Mouse (Mus musculus) embryonic facial prominence, embryonic 11.5 days (tissue): ENCODE measurements at regions not wholly inside any gene's neighbourhood (a gene's known extent, or its start where the extent isn't known, plus 50 kb on each side); places are given as distances from the start of the nearest gene placed in this dataset.

ENCODE experiments used
- ATAC-seq: fragments of 200-750 bp; cut with Nextera tagmentation; replicated peaks from 2 replicates; pipeline ENCODE4 v1.8.0; 2017; ENCODE audit warnings: low read depth; ENCODE audit not compliant: insufficient number of reproducible peaks, low FRiP score, low TSS enrichment
- DNase-seq: peaks from one replicate; pipeline ENCODE4 v3.0.0-alpha.2; 2015; ENCODE audit warnings: low spot score
- H3K27ac ChIP-seq: fragments of 300-500 bp; sonication (generic); replicated peaks from 2 replicates; pipeline ENCODE4 v1.5.1; 2014; ENCODE audit warnings: mild to moderate bottlenecking, low read depth, low read length, control low read depth
- H3K27me3 ChIP-seq: fragments of 300-500 bp; sonication (generic); 2 replicates; pipeline ENCODE4 v1.6.1; 2014; ENCODE audit warnings: mild to moderate bottlenecking, low read length, moderate library complexity, mixed read lengths; ENCODE audit not compliant: control insufficient read depth, insufficient read depth
- H3K36me3 ChIP-seq: fragments of 300-500 bp; sonication (generic); replicated peaks from 2 replicates; pipeline ENCODE4 v1.6.1; 2014; ENCODE audit warnings: low read depth, mild to moderate bottlenecking, low read length, moderate library complexity, mixed read lengths; ENCODE audit not compliant: control insufficient read depth, insufficient read depth
- H3K4me1 ChIP-seq: fragments of 300-500 bp; sonication (generic); 2 replicates; pipeline ENCODE4 v1.6.1; 2014; ENCODE audit warnings: low read length, mixed read lengths; ENCODE audit not compliant: control insufficient read depth, insufficient read depth
- H3K4me2 ChIP-seq: fragments of 300-500 bp; sonication (generic); 2 replicates; pipeline ENCODE4 v1.6.1; 2014; ENCODE audit warnings: low read depth, mild to moderate bottlenecking, control low read depth, low read length, moderate library complexity
- H3K4me3 ChIP-seq: fragments of 300-500 bp; sonication (generic); 2 replicates; pipeline ENCODE4 v1.5.1; 2014; ENCODE audit warnings: low read depth, low read length, control low read depth
- H3K9ac ChIP-seq: fragments of 300-500 bp; sonication (generic); replicated peaks from 2 replicates; pipeline ENCODE4 v1.6.1; 2014; ENCODE audit warnings: mild to moderate bottlenecking, control low read depth, low read length
- H3K9me3 ChIP-seq: fragments of 300-500 bp; sonication (generic); replicated peaks from 2 replicates; pipeline ENCODE4 v1.6.1; 2016; ENCODE audit warnings: mild to moderate bottlenecking, low read length, inconsistent platforms, mixed read lengths; ENCODE audit not compliant: control insufficient read depth
- WGBS: fragments of 180-500 bp; shearing (Covaris S2); extraction: QIAGEN DNeasy Blood & Tissue Kit; methylation state at CpG from one replicate; pipeline ENCODE4 v1.1.7; 2014; 5-methylcytosine and 5-hydroxymethylcytosine counted together

- H3K4me2 ChIP-seq = no peak overlapping the region
- no peak overlapping the region for H3K9ac ChIP-seq
- DNase-seq = no peak
- H3K4me1 ChIP-seq = peaks cover 3% of the 10 kb centered on the region; the same call in 1 of the 2 replicates
- no peaks in the 10 kb centered on the region for H3K27me3 ChIP-seq
- no peaks in the 10 kb centered on the region for H3K9me3 ChIP-seq
- H3K4me3 ChIP-seq = no peak overlapping the region
- 84% methylated on average over 9 of the region's 9 CpGs for WGBS
- H3K36me3 ChIP-seq = no peaks in the 10 kb centered on the region
- ATAC-seq = no peak
- no peak overlapping the region for H3K27ac ChIP-seq
Observed at GRCm38 (mm10) chr2:166380854-166381253, 225.4 kb upstream of the Sulf2 start.

DNA sequence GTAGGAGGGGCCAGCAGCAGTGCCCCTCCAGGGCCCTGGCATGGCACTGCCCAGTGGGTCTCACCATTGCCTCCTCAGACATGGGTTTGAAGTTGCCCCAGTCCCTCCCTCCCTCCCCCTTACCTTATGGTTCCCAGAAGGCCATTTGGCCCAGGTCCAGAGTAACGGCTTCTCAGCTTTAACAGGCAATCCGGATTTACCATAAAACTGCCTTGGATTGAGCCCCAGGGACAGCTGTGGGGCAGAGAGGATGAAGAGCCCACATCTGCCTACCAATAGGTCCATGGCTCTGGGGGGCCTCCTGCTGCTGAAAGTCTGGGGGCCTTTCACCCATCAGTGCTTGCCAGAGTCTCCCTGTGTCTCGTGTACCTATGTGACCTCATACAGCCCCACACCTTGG is 222.9 kb upstream of the Sulf2 start:
- H3K4me2 ChIP-seq = no peak overlapping the region
- 63% methylated on average over 3 of the region's 3 CpGs for WGBS
- no peaks in the 10 kb centered on the region for H3K4me1 ChIP-seq
- no peak overlapping the region for H3K4me3 ChIP-seq
- no peak overlapping the region for H3K9ac ChIP-seq
- DNase-seq (no peak), ATAC-seq (no peak)
- no peaks in the 10 kb centered on the region for H3K36me3 ChIP-seq
- no peak overlapping the region for H3K27ac ChIP-seq
- no peaks in the 10 kb centered on the region for H3K27me3 ChIP-seq
- no peaks in the 10 kb centered on the region for H3K9me3 ChIP-seq

- 37% methylated on average over 3 of the region's 3 CpGs for WGBS
- H3K36me3 ChIP-seq = no peaks in the 10 kb centered on the region
- H3K4me2 ChIP-seq = no peak overlapping the region
- no peaks in the 10 kb centered on the region for H3K9me3 ChIP-seq
- DNase-seq (peak; percentile 41), ATAC-seq (peak; percentile 75)
- H3K9ac ChIP-seq = no peak overlapping the region
- no peaks in the 10 kb centered on the region for H3K27me3 ChIP-seq
- no peaks in the 10 kb centered on the region for H3K4me1 ChIP-seq
- H3K4me3 ChIP-seq = no peak overlapping the region
- no peak overlapping the region for H3K27ac ChIP-seq
Observed at GRCm38 (mm10) chr2:166377329-166377728, 221.9 kb upstream of the Sulf2 start.

DNA sequence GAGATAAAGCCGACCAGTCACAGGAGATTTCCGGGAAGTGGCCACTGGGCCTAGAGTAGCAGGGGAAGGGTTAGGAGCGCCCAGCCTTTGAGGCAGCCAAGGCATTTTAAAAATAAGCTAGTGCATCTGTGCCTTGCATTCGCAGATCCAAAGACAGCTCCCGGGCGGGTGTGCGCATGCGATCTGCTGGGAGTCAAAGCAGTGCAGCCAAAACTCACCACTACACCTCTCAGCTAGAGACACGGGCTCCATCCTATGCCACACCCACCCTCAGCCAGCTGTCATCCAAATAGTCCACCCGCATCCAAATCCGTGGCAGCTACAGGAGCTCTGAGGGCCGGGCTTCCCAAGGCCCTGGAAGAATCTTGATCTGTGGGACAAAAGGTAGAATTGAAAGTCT is 220.2 kb upstream of the Sulf2 start:
- Histone ChIP-seq H3K36me3 (no peaks in the 10 kb centered on the region), H3K27ac (no peak overlapping the region), H3K4me2 (no peak overlapping the region), H3K4me1 (no peaks in the 10 kb centered on the region), H3K4me3 (no peak overlapping the region), H3K9ac (no peak overlapping the region), H3K27me3 (no peaks in the 10 kb centered on the region), H3K9me3 (no peaks in the 10 kb centered on the region)
- ATAC-seq = no peak
- WGBS = 90% methylated on average over 12 of the region's 12 CpGs
- no peak for DNase-seq

DNA sequence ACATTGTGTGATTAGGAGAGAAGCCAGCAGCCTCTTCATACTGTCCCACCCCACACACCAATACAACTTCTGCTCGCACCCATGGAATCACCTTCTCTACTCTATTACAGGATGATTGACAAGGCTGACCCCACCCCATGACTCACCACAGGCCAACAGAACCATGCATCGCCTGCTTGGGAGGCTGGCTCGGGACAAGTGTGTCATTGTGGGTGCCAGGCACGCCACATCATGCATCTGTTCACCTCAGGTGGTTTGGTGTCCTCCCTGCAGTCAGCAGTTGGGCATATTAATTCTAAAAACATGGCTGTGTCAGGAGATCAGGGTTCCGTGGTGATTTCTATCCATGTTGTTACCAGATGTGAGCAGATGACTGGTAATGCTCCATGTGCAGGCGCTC is 215.3 kb upstream of the Sulf2 start:
- ATAC-seq = no peak

DNA sequence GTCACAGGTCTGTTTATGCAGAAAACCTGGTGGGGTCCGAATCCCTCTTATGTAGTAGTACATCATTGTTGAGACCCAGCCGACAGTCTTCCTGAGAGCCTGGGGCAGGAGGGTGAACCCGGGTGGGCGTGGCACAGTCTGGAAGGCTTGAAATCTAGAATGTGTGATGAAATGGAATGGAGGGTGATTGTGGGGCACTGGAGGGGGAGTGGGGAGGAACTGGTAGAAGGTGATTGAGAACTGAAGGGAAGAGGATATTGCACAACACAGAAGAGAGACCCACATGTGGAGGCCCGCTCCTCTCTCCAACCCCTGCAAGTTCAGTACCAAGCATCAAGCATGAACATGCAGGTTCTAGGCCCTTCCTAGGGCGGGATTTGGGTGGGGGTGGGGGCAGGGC is 206.2 kb upstream of the Sulf2 start:
- Histone ChIP-seq H3K27ac (no peak overlapping the region), H3K4me3 (no peak overlapping the region), H3K4me1 (peaks cover 4% of the 10 kb centered on the region), H3K9ac (no peak overlapping the region), H3K36me3 (no peaks in the 10 kb centered on the region), H3K9me3 (no peaks in the 10 kb centered on the region), H3K4me2 (no peak overlapping the region), H3K27me3 (no peaks in the 10 kb centered on the region)
- ATAC-seq = no peak
- 83% methylated on average over 6 of the region's 6 CpGs for WGBS
- no peak for DNase-seq

More for the DNA sequence above, 215.3 kb upstream of the Sulf2 start:
- Histone ChIP-seq H3K27me3 (no peaks in the 10 kb centered on the region), H3K4me2 (no peak overlapping the region), H3K36me3 (no peaks in the 10 kb centered on the region), H3K27ac (no peak overlapping the region), H3K4me1 (no peaks in the 10 kb centered on the region), H3K9ac (no peak overlapping the region), H3K9me3 (no peaks in the 10 kb centered on the region), H3K4me3 (no peak overlapping the region)
- no peak for DNase-seq
- 80% methylated on average over 6 of the region's 6 CpGs for WGBS

- Histone ChIP-seq H3K36me3 (no peaks in the 10 kb centered on the region), H3K27me3 (no peaks in the 10 kb centered on the region), H3K27ac (no peak overlapping the region), H3K4me2 (no peak overlapping the region), H3K9ac (no peak overlapping the region), H3K9me3 (no peaks in the 10 kb centered on the region), H3K4me3 (no peak overlapping the region), H3K4me1 (peaks cover 4% of the 10 kb centered on the region)
- no peak for DNase-seq
- ATAC-seq = no peak
- 72% methylated on average over 3 of the region's 3 CpGs for WGBS
Observed at GRCm38 (mm10) chr2:166360786-166361185, 205.3 kb upstream of the Sulf2 start.

GRCm38 (mm10) chr2:166359995-166360394 is 204.5 kb upstream of the Sulf2 start:
- no peak for ATAC-seq
- no peaks in the 10 kb centered on the region for H3K27me3 ChIP-seq
- no peaks in the 10 kb centered on the region for H3K36me3 ChIP-seq
- no peak overlapping the region for H3K4me2 ChIP-seq
- H3K4me1 ChIP-seq = peaks cover 4% of the 10 kb centered on the region
- no peak overlapping the region for H3K9ac ChIP-seq
- WGBS = 70% methylated on average over 13 of the region's 13 CpGs
- DNase-seq = no peak
- H3K4me3 ChIP-seq = no peak overlapping the region
- no peaks in the 10 kb centered on the region for H3K9me3 ChIP-seq
- H3K27ac ChIP-seq = no peak overlapping the region
